Mouse (Mus musculus) small intestine, adult 2 months (tissue): ENCODE results near the gene Tbl1xr1. TPM values are rescaled to one million over a fixed set of nuclear protein-coding genes. Genes with fewer than 3 reads are reported as not detected.

ENCODE experiments used
- H3K27ac ChIP-seq: fragments of 200-500 bp; 2 replicates; pipeline ENCODE4 v1.5.1; 2012; ENCODE audit warnings: low read depth, low read length, control low read depth, inconsistent platforms; ENCODE audit not compliant: insufficient read depth
- H3K27me3 ChIP-seq: fragments of 200-500 bp; 2 replicates; pipeline ENCODE4 v1.6.1; 2012; ENCODE audit warnings: mild to moderate bottlenecking, moderate library complexity, low read length, inconsistent platforms; ENCODE audit not compliant: control insufficient read depth, insufficient read depth
- H3K36me3 ChIP-seq: fragments of 200-500 bp; 2 replicates; pipeline ENCODE4 v1.6.1; 2012; ENCODE audit warnings: mild to moderate bottlenecking, low read length, control low read depth, inconsistent platforms; ENCODE audit not compliant: control insufficient read depth, insufficient read depth
- H3K4me1 ChIP-seq: fragments of 200-500 bp; 2 replicates; pipeline ENCODE4 v1.6.1; 2012; ENCODE audit warnings: low read length, inconsistent platforms, mixed read lengths; ENCODE audit not compliant: control insufficient read depth, insufficient read depth, insufficient read length
- H3K4me3 ChIP-seq: fragments of 200-500 bp; 2 replicates; pipeline ENCODE4 v1.5.1; 2012; ENCODE audit warnings: low read depth, mild to moderate bottlenecking, control low read depth, inconsistent platforms, low read length, moderate library complexity
- CTCF ChIP-seq: fragments of 200-500 bp; IDR thresholded peaks from 2 replicates; pipeline ENCODE4 v1.5.1; 2012; ENCODE audit warnings: low read depth, mild to moderate bottlenecking, control low read depth, inconsistent platforms, low read length, moderate library complexity, mixed read lengths; ENCODE audit not compliant: insufficient replicate concordance, insufficient read length; ENCODE audit errors: extremely low read depth
- POLR2A ChIP-seq: fragments of 200-500 bp; IDR thresholded peaks from 2 replicates; pipeline ENCODE4 v1.6.1; 2012; ENCODE audit warnings: low read depth, mild to moderate bottlenecking, control low read depth, inconsistent platforms, low read length, moderate library complexity
- WGBS: fragments of 180-500 bp; shearing (Covaris S2); methylation state at CpG from one replicate; pipeline ENCODE4 v1.1.7; 2018; 5-methylcytosine and 5-hydroxymethylcytosine counted together
- polyA plus RNA-seq: library from polyadenylated mRNA; depleted of rRNA; stranded (reverse); fragments of >200 nt; gene quantifications from 2 replicates; pipeline ENCODE4 v1.2.3, GENCODE M21; 2012

Tbl1xr1 gene
- polyA plus RNA-seq, 1 experiment, result 15.8 TPM

DNA sequence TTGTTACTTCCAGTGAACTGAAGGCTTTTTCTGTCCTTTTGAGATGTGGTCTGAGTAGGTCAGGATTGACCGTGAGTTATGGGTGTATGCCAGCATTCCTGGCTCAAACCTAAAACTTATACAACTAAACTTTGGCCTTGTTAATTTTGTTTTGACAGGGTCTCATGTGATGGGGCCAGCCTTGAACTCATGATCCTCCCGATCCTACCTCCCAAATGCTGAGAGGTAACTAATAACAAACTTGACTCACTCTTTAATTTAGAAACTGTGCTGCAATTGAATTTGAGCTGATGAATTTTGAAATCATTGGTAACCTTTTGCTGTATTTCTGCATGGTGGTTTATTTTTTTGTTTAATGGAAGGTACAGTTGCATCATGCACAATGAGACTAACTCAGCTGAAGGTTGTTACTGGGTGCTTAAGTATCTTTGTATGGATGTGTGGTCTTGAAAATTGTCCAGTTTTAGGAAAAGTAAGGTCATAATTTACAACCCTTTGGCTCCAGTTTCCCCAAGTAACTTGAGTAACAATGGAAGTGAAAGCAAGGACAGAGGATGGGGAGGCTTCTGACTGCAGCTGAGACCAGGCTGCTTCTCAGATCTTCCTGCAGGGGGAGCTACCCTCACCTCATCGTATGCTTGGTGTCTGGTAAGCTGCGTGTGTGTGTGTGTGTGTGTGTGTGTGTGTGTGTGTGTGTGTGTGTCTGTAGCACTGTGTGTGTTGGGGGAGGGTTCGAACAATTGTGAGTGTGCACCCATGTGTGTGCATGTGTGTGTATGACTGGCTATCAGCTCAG, 66.6 kb downstream of the Tbl1xr1 start:
- H3K36me3 ChIP-seq, result no peaks in the 10 kb centered on the region
- TF ChIP-seq CTCF, result peak; percentile 53; the same call in 1 of the 2 replicates
- no peak for TF ChIP-seq POLR2A

DNA sequence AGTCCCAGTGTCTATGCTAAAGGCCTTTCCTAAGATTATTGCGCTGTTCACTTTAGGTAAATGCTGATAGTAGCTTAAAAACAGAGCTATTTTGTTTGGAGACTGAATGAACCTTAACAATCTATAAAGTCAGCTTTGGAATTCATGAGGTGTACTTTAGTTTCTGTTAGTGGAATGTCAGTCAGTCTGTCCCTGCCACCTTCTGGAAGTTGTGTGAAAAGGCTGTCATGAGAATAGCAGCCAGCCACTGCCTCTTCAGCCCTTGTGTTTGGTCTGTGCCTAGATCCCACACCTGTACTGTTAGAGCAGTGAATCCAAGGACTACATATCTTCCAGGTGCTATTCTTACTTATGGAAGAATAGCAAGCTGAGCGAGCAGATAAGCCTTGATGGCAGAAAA, 67.8 kb downstream of the Tbl1xr1 start:
- H3K4me1 ChIP-seq, result peaks cover 7% of the 10 kb centered on the region; the same call in 1 of the 2 replicates
- WGBS, result 84% methylated on average over 2 of the region's 2 CpGs

More for the DNA sequence above, 66.6 kb downstream of the Tbl1xr1 start:
- Histone ChIP-seq H3K27ac (no peak overlapping the region), H3K27me3 (no peaks in the 10 kb centered on the region), H3K4me3 (no peak overlapping the region), H3K4me1 (peaks cover 4% of the 10 kb centered on the region; the same call in 1 of the 2 replicates)
- WGBS, result 66% methylated on average over 5 of the region's 5 CpGs

DNA sequence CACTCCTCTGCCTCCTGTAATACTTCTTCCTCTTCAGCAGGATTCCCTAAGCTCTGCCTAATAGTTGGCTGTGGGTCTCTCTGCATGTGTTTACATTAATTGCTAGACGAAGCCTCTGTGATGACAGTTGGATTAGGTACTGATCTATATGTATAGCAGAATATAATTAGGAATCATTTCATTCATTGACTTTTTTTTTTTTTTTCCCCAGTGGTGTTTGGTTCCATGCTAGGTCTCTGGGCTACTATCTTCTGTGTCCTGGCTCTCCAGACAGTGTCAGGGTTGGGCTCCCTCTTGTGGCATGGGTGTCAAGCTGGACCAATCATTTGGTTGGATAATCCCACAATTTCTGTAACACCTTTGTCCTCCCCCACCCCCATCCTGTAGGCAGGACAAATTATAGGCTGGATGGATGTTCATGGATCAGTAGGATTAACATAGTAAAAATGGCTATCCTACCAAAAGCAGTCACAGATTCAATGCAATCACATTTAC, 71.0 kb downstream of the Tbl1xr1 start:
- peaks cover 4% of the 10 kb centered on the region; the same call in 1 of the 2 replicates for H3K4me1 ChIP-seq
- H3K27me3 ChIP-seq, result no peaks in the 10 kb centered on the region
- peaks cover 3% of the 10 kb centered on the region; the same call in 1 of the 2 replicates for H3K36me3 ChIP-seq
- peak; percentile 37; the same call in 1 of the 2 replicates for TF ChIP-seq CTCF
- no peak for TF ChIP-seq POLR2A
- WGBS, result 58% methylated on average over 1 of the region's 1 CpGs
- no peak overlapping the region for H3K27ac ChIP-seq
- H3K4me3 ChIP-seq, result no peak overlapping the region

More for the DNA sequence above, 67.8 kb downstream of the Tbl1xr1 start:
- Histone ChIP-seq H3K27ac (no peak overlapping the region), H3K27me3 (no peaks in the 10 kb centered on the region), H3K4me3 (no peak overlapping the region), H3K36me3 (no peaks in the 10 kb centered on the region)
- TF ChIP-seq CTCF, result peak; percentile 28; the same call in 1 of the 2 replicates
- TF ChIP-seq POLR2A, result no peak

- Histone ChIP-seq H3K36me3 (peaks cover 3% of the 10 kb centered on the region; the same call in 1 of the 2 replicates), H3K27me3 (no peaks in the 10 kb centered on the region), H3K4me1 (peaks cover 3% of the 10 kb centered on the region; the same call in 1 of the 2 replicates), H3K4me3 (no peak overlapping the region), H3K27ac (no peak overlapping the region)
- 48% methylated on average over 6 of the region's 6 CpGs for WGBS
- TF ChIP-seq CTCF (no peak), POLR2A (no peak)
These were observed 72.0 kb downstream of the Tbl1xr1 start for GRCm38 (mm10) chr3:22148306-22148932.

DNA sequence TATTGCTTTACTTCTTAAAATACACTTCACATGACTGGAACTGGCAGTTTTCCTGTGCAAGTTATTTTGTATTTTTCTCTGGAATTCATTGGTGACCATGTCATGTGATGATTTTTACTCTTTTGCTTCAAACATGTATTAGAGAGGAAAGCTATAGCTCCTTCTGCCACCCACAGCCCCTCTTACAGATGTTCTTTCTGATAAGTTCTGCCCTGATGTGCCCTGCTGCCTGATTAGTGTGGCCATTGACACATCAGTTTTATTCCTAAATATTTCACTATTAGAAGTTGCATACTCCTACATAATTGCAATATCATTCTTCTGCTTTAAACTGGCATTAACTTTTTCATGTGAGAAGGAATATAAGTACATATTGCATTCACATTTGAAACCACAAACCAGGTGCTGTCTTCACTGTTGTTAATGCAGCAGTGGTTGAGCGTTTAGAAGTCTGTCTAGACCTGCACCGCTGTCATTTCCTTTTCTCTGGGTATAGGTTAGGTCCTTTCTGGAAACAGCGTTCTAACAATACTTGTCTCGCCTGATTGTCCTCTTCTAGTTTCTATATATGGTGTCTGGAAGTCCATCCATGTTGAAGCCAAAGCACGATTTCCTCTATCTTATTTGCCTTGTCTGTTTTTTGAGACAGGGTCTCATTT, 74.5 kb downstream of the Tbl1xr1 start:
- Histone ChIP-seq H3K36me3 (peaks cover 3% of the 10 kb centered on the region; the same call in 1 of the 2 replicates), H3K27ac (no peak overlapping the region), H3K4me3 (no peak overlapping the region), H3K27me3 (no peaks in the 10 kb centered on the region), H3K4me1 (0 out of 2 replicates have a peak, but pooled peaks cover 3% of the 10 kb centered on the region)
- TF ChIP-seq CTCF (no peak), POLR2A (no peak)
- 86% methylated on average over 5 of the region's 5 CpGs for WGBS

- Histone ChIP-seq H3K27ac (no peak overlapping the region), H3K36me3 (peaks cover 3% of the 10 kb centered on the region; the same call in 1 of the 2 replicates), H3K27me3 (no peaks in the 10 kb centered on the region), H3K4me3 (no peak overlapping the region), H3K4me1 (0 out of 2 replicates have a peak, but pooled peaks cover 6% of the 10 kb centered on the region)
- 86% methylated on average over 1 of the region's 1 CpGs for WGBS
- TF ChIP-seq POLR2A (no peak), CTCF (no peak)
These were observed 76.3 kb downstream of the Tbl1xr1 start for GRCm38 (mm10) chr3:22152773-22153172.

DNA sequence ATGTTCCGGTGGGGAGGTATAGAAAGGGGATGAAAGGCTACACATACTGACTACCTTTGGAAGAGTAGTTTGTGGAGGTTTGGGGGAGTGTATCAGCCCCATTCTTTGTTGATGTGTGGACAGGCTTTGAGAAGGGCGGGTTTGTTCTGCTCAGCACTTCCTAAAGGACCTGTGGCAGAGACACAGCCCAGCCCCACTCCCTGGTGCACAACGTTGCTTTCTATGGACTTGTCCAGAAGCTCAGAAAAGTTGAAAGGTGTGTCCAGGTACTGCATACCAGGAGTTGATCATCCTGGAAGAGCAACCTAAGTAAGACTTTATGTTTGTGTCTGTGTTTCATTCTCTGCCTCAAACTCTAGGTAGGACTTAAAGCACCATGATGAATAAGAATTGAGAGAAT, 78.1 kb downstream of the Tbl1xr1 start:
- Histone ChIP-seq H3K27me3 (no peaks in the 10 kb centered on the region), H3K27ac (no peak overlapping the region), H3K36me3 (peaks cover 3% of the 10 kb centered on the region; the same call in 1 of the 2 replicates), H3K4me1 (0 out of 2 replicates have a peak, but pooled peaks cover 4% of the 10 kb centered on the region), H3K4me3 (no peak overlapping the region)
- no peak for TF ChIP-seq POLR2A
- no peak for TF ChIP-seq CTCF
- 81% methylated on average over 3 of the region's 3 CpGs for WGBS
